Mouse (Mus musculus): ENCODE measurements around the gene Arhgap35.

DNA sequence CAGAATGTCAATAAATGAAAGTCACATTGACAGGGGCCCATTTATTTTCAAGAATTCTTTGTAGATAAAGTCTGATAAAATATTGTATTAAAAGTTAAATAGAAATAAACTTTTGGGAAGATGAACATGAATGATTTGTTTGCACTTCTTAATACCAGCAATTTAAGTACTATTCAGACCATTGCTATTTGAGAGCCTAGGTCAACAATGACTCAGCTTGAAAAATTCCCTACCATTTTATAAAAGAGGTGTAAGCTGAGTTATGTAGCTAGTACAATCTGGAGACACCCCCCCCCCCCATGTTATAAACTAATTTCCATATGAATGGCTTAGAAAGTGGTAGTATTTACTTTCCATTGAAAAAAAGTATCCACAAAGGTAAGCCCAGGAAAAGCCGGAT lies 5.8 kb downstream of the Arhgap35 start:
- no peak for TF ChIP-seq CTCF (IDR thresholded peaks at IDR 0.05; ENCODE audit: low read depth)
- TF ChIP-seq EP300 (IDR thresholded peaks at IDR 0.05; ENCODE audit: low read depth) = no peak
